Mouse (Mus musculus) natural killer cell, adult 2 months (primary cell): Measurements from ENCODE around the gene Zfp398.

Source experiments
- DNase-seq, 2 experiments: peaks; one replicate each; pipeline ENCODE4 v3.0.0; 2022; ENCODE audit warnings: low spot score in 2 of 2

The Zfp398 gene

GRCm38 (mm10) chr6:47903587-47903986 lies 68.1 kb downstream of the Zfp398 start:
- no peak for DNase-seq

GRCm38 (mm10) chr6:47904361-47904760 lies 68.9 kb downstream of the Zfp398 start:
- DNase-seq = no peak

GRCm38 (mm10) chr6:47904917-47905695 lies 69.6 kb downstream of the Zfp398 start:
- DNase-seq = no peak

- no peak for DNase-seq
Measured at GRCm38 (mm10) chr6:47906326-47906725, 70.9 kb downstream of the Zfp398 start.

- DNase-seq = no peak
Measured at GRCm38 (mm10) chr6:47909007-47909406, 73.5 kb downstream of the Zfp398 start.

- no peak for DNase-seq
Measured at GRCm38 (mm10) chr6:47911650-47912049, 76.2 kb downstream of the Zfp398 start.

- DNase-seq = no peak
Measured at GRCm38 (mm10) chr6:47912991-47913390, 77.5 kb downstream of the Zfp398 start.

GRCm38 (mm10) chr6:47917051-47917450 lies 81.6 kb downstream of the Zfp398 start:
- no peak for DNase-seq

- DNase-seq = no peak
Measured at GRCm38 (mm10) chr6:47918768-47919274, 83.4 kb downstream of the Zfp398 start.

GRCm38 (mm10) chr6:47919646-47920446 lies 84.4 kb downstream of the Zfp398 start:
- DNase-seq = no peak

- DNase-seq = peak; percentile 76 to 81
Measured at GRCm38 (mm10) chr6:47920447-47921340, 85.2 kb downstream of the Zfp398 start, which contains the start of gene Zfp212. Gene Zfp212 (plus strand): TSS chr6:47920476.
